Mouse (Mus musculus) embryonic facial prominence, embryonic 12.5 days (tissue): ENCODE results near the gene Cdh3. TPM values are rescaled to one million over a fixed set of nuclear protein-coding genes. Genes with fewer than 3 reads are reported as not detected.

Experiments used
- ATAC-seq: fragments of 200-750 bp; cut with Nextera tagmentation; 2 replicates; pipeline ENCODE4 v1.8.0; 2017; ENCODE audit not compliant: insufficient number of reproducible peaks, insufficient read depth, low FRiP score, low TSS enrichment
- H3K27ac ChIP-seq: fragments of 300-500 bp; sonication (generic); 2 replicates; pipeline ENCODE4 v1.5.1; 2016; ENCODE audit warnings: mild to moderate bottlenecking
- H3K27me3 ChIP-seq: fragments of 300-500 bp; sonication (generic); 2 replicates; pipeline ENCODE4 v1.6.1; 2016; ENCODE audit warnings: mild to moderate bottlenecking, moderate library complexity
- H3K36me3 ChIP-seq: fragments of 300-500 bp; sonication (generic); 2 replicates; pipeline ENCODE4 v1.6.1; 2016; ENCODE audit warnings: mild to moderate bottlenecking
- H3K4me1 ChIP-seq: fragments of 300-500 bp; sonication (generic); 2 replicates; pipeline ENCODE4 v1.6.1; 2016
- H3K4me2 ChIP-seq: fragments of 300-500 bp; sonication (generic); replicated peaks from 2 replicates; pipeline ENCODE4 v1.6.1; 2016; ENCODE audit warnings: mild to moderate bottlenecking, moderate library complexity
- H3K4me3 ChIP-seq: fragments of 300-500 bp; sonication (generic); 2 replicates; pipeline ENCODE4 v1.5.1; 2016; ENCODE audit warnings: mild to moderate bottlenecking
- H3K9ac ChIP-seq: fragments of 300-500 bp; sonication (generic); 2 replicates; pipeline ENCODE4 v1.6.1; 2016; ENCODE audit warnings: mild to moderate bottlenecking, moderate library complexity
- H3K9me3 ChIP-seq: fragments of 300-500 bp; sonication (generic); 2 replicates; pipeline ENCODE4 v1.6.1; 2016; ENCODE audit warnings: mild to moderate bottlenecking, moderate library complexity
- WGBS: fragments of 180-500 bp; shearing (Covaris S2); methylation state at CpG from one replicate; pipeline ENCODE4 v1.1.7; 2016; 5-methylcytosine and 5-hydroxymethylcytosine counted together
- polyA plus RNA-seq: library from polyadenylated mRNA; unstranded; fragments of >200 nt; fragmentation: Nextera tagmentation; extraction: Ambion mirVana; gene quantifications from 2 replicates; pipeline ENCODE4 v1.2.1, GENCODE M21; 2016

Cdh3 gene
- 17.6 and 19.1 TPM in 2 replicates for polyA plus RNA-seq

DNA sequence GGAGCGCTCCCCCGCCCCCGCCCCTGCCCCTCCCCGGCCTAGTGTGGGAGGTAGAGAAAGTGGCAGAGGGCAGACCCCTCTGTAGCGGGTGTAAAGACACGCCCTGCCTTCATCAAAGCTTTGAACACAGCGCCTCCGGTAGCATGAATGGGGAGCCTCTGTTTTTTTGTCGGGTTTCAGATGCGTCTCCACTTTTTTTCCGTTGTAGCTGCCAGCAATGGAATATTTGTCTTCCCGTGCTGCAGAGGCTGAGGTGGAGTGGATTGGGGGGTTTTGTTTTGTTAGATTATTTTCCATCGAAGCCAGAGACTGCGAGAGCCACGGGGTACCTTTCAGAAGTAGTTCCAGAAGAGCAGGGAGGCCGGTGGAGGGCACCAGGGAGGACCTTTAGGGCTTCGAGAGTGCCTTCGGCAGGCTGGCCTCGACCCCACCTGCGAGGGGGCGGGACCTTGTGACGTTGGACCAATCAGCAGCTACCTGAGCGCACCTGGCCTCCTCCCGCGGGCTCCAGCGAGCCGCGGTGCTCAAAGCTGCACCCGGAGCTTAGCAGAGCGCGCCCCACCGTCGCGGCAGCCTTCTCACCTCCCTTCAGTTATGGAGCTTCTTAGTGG lies at the start of gene Cdh3:
Cdh3 (plus strand) TSS at position 527 of the 611 bp plus-strand sequence.
- Histone ChIP-seq H3K9me3 (no peaks in the 10 kb centered on the region), H3K27ac (peak within 1 kb of the TSS; percentile 58), H3K36me3 (no peaks in the 10 kb centered on the region), H3K4me3 (peak within 1 kb of the TSS; percentile 41), H3K4me2 (peak within 1 kb of the TSS; percentile 76), H3K9ac (peak within 1 kb of the TSS; percentile 44), H3K27me3 (peaks cover 17% of the 10 kb centered on the region), H3K4me1 (peaks cover 49% of the 10 kb centered on the region)
- ATAC-seq = no peak
- under 1% methylated on average over 34 of the region's 34 CpGs for WGBS

DNA sequence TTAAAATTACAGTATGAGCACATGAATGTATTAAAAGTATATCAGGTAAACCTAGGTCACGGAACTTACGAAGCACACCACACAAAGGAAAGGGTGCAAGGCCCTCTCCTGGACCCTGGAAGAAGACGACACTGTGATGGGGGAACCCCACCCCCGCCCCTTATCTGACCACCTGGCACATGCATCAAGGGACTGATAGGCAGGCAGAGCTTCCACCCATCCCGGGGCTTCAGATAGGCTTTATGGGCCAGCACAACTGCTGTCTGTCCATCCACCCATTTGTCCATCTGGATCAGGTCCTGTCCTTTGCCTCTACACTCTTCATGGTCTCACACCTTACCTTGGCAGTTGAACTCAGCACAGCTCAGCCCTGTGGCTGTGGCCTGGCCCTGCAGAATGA lies 48.6 kb upstream of the Cdh3 start:
- H3K9me3 ChIP-seq = no peaks in the 10 kb centered on the region
- no peak overlapping the region for H3K9ac ChIP-seq
- WGBS = 67% methylated on average over 5 of the region's 5 CpGs
- no peak for ATAC-seq
- 0 out of 2 replicates have a peak, but pooled peaks cover 6% of the 10 kb centered on the region for H3K4me1 ChIP-seq
- no peak overlapping the region for H3K27ac ChIP-seq
- H3K36me3 ChIP-seq = no peaks in the 10 kb centered on the region
- H3K4me2 ChIP-seq = no peak overlapping the region
- no peaks in the 10 kb centered on the region for H3K27me3 ChIP-seq
- H3K4me3 ChIP-seq = no peak overlapping the region

GRCm38 (mm10) chr8:106463795-106464194 lies 46.9 kb upstream of the Cdh3 start:
- Histone ChIP-seq H3K4me2 (no peak overlapping the region), H3K36me3 (no peaks in the 10 kb centered on the region), H3K9ac (no peak overlapping the region), H3K4me1 (0 out of 2 replicates have a peak, but pooled peaks cover 6% of the 10 kb centered on the region), H3K27ac (no peak overlapping the region), H3K27me3 (no peaks in the 10 kb centered on the region), H3K9me3 (no peaks in the 10 kb centered on the region), H3K4me3 (no peak overlapping the region)
- 87% methylated on average over 6 of the region's 6 CpGs for WGBS
- ATAC-seq = no peak

DNA sequence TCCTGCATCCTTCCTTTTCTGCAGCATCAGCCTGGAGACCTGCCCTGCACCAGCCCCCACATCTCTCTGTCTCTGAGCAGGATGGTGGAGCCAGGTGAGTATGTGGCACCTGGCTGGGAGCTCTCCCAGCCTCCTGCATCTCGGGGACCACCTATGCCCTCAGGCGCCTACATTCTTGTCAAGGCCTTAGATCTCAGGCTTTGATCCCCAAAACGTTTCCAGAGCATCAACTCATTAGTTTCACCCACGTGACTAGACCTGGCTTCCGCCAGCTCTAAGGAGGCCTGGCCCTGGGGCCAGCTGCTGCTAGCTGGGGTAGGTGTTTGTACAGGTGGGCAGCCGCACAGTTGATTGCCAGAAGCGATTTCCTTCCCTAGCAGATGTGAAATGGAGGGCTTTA lies 41.2 kb upstream of the Cdh3 start:
- H3K36me3 ChIP-seq = no peaks in the 10 kb centered on the region
- H3K4me3 ChIP-seq = no peak overlapping the region
- no peaks in the 10 kb centered on the region for H3K27me3 ChIP-seq
- H3K4me1 ChIP-seq = 0 out of 2 replicates have a peak, but pooled peaks cover 6% of the 10 kb centered on the region
- WGBS = 20% methylated on average over 7 of the region's 7 CpGs
- H3K9ac ChIP-seq = no peak overlapping the region
- no peak overlapping the region for H3K4me2 ChIP-seq
- no peak overlapping the region for H3K27ac ChIP-seq
- ATAC-seq = no peak
- no peaks in the 10 kb centered on the region for H3K9me3 ChIP-seq

DNA sequence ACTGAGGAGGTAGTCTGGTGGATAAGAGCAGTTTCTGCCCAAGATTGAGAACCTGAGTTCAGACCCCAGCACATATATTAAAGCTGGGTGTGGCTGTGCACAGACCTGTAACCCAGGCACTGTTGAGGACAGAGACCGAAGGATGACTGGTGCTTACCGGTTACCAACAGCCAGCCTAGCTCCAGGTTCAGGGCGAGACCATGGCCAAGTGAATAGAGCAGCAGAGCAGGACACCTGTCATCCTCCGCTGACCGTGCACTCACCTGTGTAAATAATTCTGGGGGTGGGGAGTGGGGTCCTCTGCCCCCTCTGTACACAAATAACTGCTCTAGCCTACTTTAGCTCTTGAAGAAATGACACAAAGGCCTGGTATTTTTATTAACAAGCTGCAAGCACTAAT lies 36.7 kb upstream of the Cdh3 start:
- no peak overlapping the region for H3K4me2 ChIP-seq
- no peak overlapping the region for H3K9ac ChIP-seq
- H3K27me3 ChIP-seq = no peaks in the 10 kb centered on the region
- H3K4me1 ChIP-seq = 0 out of 2 replicates have a peak, but pooled peaks cover 6% of the 10 kb centered on the region
- no peak overlapping the region for H3K27ac ChIP-seq
- WGBS = 90% methylated on average over 5 of the region's 5 CpGs
- H3K4me3 ChIP-seq = no peak overlapping the region
- ATAC-seq = no peak
- no peaks in the 10 kb centered on the region for H3K9me3 ChIP-seq
- no peaks in the 10 kb centered on the region for H3K36me3 ChIP-seq

DNA sequence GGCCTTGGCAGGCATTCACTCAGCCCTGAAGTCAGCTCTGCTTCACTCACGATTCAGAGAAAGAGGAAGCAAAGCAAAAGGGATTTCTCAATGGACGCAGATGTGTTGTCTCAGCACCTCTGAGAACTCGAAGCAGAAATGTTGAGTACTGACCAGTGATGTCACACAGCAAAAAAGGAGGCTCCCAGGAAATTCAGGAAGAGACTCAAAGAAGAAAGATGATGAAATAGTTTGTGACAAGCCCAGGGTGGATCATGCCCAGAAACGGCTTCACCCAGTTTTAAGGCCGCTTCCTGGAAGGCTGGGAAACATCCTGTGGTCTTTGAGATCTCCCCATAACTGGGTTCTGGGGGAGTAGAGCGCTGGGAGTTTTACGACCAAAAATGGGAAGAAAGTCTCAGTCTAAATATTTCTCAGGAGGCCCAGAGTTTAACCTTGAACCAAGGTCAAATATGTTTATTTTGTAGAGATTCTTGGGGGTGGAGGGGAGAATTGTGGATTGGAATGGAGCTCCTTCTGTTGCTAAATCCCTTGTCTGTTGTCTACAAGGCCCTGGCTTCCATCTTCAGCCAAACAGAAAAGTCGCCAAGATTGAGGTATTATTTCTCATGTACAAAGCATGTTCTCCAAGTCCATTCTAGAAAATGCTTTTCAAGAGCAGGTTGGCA lies 10.5 kb upstream of the Cdh3 start, which contains the start of gene 6030452D12Rik:
6030452D12Rik (plus strand) TSS at position 505 of the 668 bp plus-strand sequence.
- H3K4me2 ChIP-seq = no peak within 1 kb of the TSS
- H3K9ac ChIP-seq = no peak within 1 kb of the TSS
- WGBS = 78% methylated on average over 8 of the region's 8 CpGs
- H3K27me3 ChIP-seq = no peaks in the 10 kb centered on the region
- H3K4me3 ChIP-seq = no peak within 1 kb of the TSS
- H3K27ac ChIP-seq = no peak within 1 kb of the TSS
- no peaks in the 10 kb centered on the region for H3K36me3 ChIP-seq
- ATAC-seq = no peak
- no peaks in the 10 kb centered on the region for H3K9me3 ChIP-seq
- H3K4me1 ChIP-seq = no peaks in the 10 kb centered on the region

- Histone ChIP-seq H3K36me3 (no peaks in the 10 kb centered on the region), H3K4me1 (peaks cover 21% of the 10 kb centered on the region), H3K9me3 (no peaks in the 10 kb centered on the region), H3K27me3 (peaks cover 7% of the 10 kb centered on the region; the same call in 1 of the 2 replicates), H3K4me3 (no peak overlapping the region), H3K4me2 (no peak overlapping the region), H3K9ac (no peak overlapping the region), H3K27ac (no peak overlapping the region)
- ATAC-seq = no peak
- 93% methylated on average over 7 of the region's 7 CpGs for WGBS
Measured at GRCm38 (mm10) chr8:106504241-106504640, 6.5 kb upstream of the Cdh3 start.

GRCm38 (mm10) chr8:106505328-106505965 lies 5.2 kb upstream of the Cdh3 start:
- WGBS = 55% methylated on average over 10 of the region's 10 CpGs
- Histone ChIP-seq H3K27me3 (peaks cover 8% of the 10 kb centered on the region), H3K9ac (no peak overlapping the region), H3K4me1 (peaks cover 25% of the 10 kb centered on the region), H3K27ac (peak overlapping the region; percentile 46; the same call in 1 of the 2 replicates), H3K9me3 (no peaks in the 10 kb centered on the region), H3K36me3 (no peaks in the 10 kb centered on the region), H3K4me2 (no peak overlapping the region), H3K4me3 (no peak overlapping the region)
- ATAC-seq = no peak

GRCm38 (mm10) chr8:106506106-106506505 lies 4.6 kb upstream of the Cdh3 start:
- no peaks in the 10 kb centered on the region for H3K9me3 ChIP-seq
- H3K27me3 ChIP-seq = peaks cover 14% of the 10 kb centered on the region
- 96% methylated on average over 1 of the region's 1 CpGs for WGBS
- no peak overlapping the region for H3K4me3 ChIP-seq
- peaks cover 31% of the 10 kb centered on the region for H3K4me1 ChIP-seq
- no peak overlapping the region for H3K27ac ChIP-seq
- no peaks in the 10 kb centered on the region for H3K36me3 ChIP-seq
- no peak overlapping the region for H3K9ac ChIP-seq
- no peak for ATAC-seq
- no peak overlapping the region for H3K4me2 ChIP-seq

DNA sequence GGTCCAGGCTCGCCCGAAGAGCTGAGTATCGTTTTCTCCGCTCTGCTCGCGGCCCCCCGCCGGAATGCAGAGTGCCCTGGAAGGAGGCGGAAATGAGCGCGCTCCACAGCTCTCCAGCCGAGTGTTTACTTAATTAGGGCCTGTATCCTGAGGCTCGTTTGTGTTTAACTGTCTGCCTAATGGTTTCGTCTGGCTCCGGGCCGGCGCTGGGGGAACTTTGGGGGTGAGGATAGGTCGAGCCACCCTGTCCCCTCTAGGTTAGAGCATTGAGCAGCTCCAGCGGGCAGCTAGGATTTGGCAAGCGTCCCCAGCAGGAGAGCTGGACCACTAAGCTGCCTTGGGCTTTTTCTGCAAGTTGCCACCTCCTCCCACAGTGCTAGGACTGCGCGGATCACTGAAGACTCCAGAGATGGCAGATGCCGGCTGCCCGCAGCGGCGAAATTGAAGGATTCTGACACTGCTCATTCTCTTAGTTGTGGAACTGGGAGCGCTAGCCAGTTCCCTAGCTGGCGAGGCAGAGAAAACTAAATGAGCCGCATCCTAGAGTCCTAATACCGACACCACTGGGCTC lies 2.8 kb upstream of the Cdh3 start:
- H3K4me1 ChIP-seq = peaks cover 48% of the 10 kb centered on the region
- H3K27me3 ChIP-seq = peaks cover 17% of the 10 kb centered on the region
- H3K9me3 ChIP-seq = no peaks in the 10 kb centered on the region
- ATAC-seq = peak; percentile 48; the same call in 1 of the 2 replicates
- peak overlapping the region; percentile 40; the same call in 1 of the 2 replicates for H3K9ac ChIP-seq
- no peaks in the 10 kb centered on the region for H3K36me3 ChIP-seq
- H3K4me2 ChIP-seq = peak overlapping the region; percentile 69
- peak overlapping the region; percentile 36 for H3K4me3 ChIP-seq
- 0% methylated on average over 30 of the region's 30 CpGs for WGBS
- H3K27ac ChIP-seq = peak overlapping the region; percentile 74

GRCm38 (mm10) chr8:106508456-106508855 lies 2.2 kb upstream of the Cdh3 start:
- Histone ChIP-seq H3K9me3 (no peaks in the 10 kb centered on the region), H3K4me3 (peak overlapping the region; percentile 36; the same call in 1 of the 2 replicates), H3K27ac (no peak overlapping the region), H3K4me2 (peak overlapping the region; percentile 69), H3K27me3 (peaks cover 17% of the 10 kb centered on the region), H3K4me1 (peaks cover 49% of the 10 kb centered on the region), H3K36me3 (no peaks in the 10 kb centered on the region), H3K9ac (no peak overlapping the region)
- no peak for ATAC-seq
- WGBS = 23% methylated on average over 3 of the region's 3 CpGs
